Mouse (Mus musculus) neural tube, embryonic 12.5 days (tissue): ENCODE results near the gene Gpa33. TPM values are rescaled to one million over a fixed set of nuclear protein-coding genes. Genes with fewer than 3 reads are reported as not detected.
"Not testable (repeated sequence)": the region's sequence is repeated elsewhere in the genome, so short reads cannot be mapped to it uniquely, and the experiment has no call there.

ENCODE experiments used
- ATAC-seq: fragments of 200-750 bp; cut with Nextera tagmentation; 2 replicates; pipeline ENCODE4 v1.8.0; 2017; ENCODE audit warnings: low read depth, mild to moderate bottlenecking, moderate TSS enrichment, moderate library complexity; ENCODE audit not compliant: low FRiP score
- H3K27ac ChIP-seq: fragments of 300-500 bp; sonication (generic); 2 replicates; pipeline ENCODE4 v1.5.1; 2016
- H3K27me3 ChIP-seq: fragments of 300-500 bp; sonication (generic); replicated peaks from 2 replicates; pipeline ENCODE4 v1.6.1; 2016; ENCODE audit warnings: mild to moderate bottlenecking
- H3K36me3 ChIP-seq: fragments of 300-500 bp; sonication (generic); 2 replicates; pipeline ENCODE4 v1.6.1; 2016; ENCODE audit warnings: mild to moderate bottlenecking
- H3K4me1 ChIP-seq: fragments of 300-500 bp; sonication (generic); 2 replicates; pipeline ENCODE4 v1.6.1; 2016
- H3K4me2 ChIP-seq: fragments of 300-500 bp; sonication (generic); replicated peaks from 2 replicates; pipeline ENCODE4 v1.6.1; 2016; ENCODE audit warnings: mild to moderate bottlenecking
- H3K4me3 ChIP-seq: fragments of 300-500 bp; sonication (generic); 2 replicates; pipeline ENCODE4 v1.5.1; 2016
- H3K9ac ChIP-seq: fragments of 300-500 bp; sonication (generic); 2 replicates; pipeline ENCODE4 v1.6.1; 2016; ENCODE audit warnings: mild to moderate bottlenecking
- H3K9me3 ChIP-seq: fragments of 300-500 bp; sonication (generic); 2 replicates; pipeline ENCODE4 v1.6.1; 2016; ENCODE audit warnings: mild to moderate bottlenecking
- WGBS: fragments of 180-500 bp; shearing (Covaris S2); methylation state at CpG from one replicate; pipeline ENCODE4 v1.1.7; 2016; 5-methylcytosine and 5-hydroxymethylcytosine counted together
- polyA plus RNA-seq: library from polyadenylated mRNA; unstranded; fragments of >200 nt; fragmentation: Nextera tagmentation; extraction: Ambion mirVana; gene quantifications from 2 replicates; pipeline ENCODE4 v1.2.1, GENCODE M21; 2016

Gene Gpa33
- polyA plus RNA-seq, 1 experiment from 2014 or later: 0.29 TPM

DNA sequence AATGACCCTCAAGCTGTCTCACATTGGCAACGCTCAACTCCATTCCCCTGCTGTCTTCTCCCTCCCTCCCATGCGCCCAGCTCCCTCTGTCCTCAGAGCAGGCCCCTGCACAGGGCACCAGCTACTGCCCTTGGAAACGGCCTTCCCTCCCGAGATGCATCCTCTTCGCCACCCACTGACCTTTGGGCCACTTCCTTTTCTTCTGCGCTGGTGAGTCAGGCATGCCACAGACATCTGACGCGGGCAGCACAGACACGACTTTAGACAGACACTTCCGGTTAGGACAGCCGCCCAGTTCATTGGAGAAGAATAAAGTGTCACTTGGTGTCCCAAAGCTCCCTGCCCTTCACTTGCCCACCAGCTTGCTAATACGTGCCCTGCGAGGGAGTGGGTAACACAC, 8.1 kb downstream of the Gpa33 start:
- WGBS: 64% methylated on average over 13 of the region's 13 CpGs
- ATAC-seq: no peak
- Histone ChIP-seq H3K27ac (no peak overlapping the region), H3K27me3 (no peaks in the 10 kb centered on the region), H3K9ac (no peak overlapping the region), H3K4me1 (no peaks in the 10 kb centered on the region; the same call in none of the 2 replicates), H3K4me3 (no peak overlapping the region), H3K9me3 (no peaks in the 10 kb centered on the region), H3K36me3 (no peaks in the 10 kb centered on the region), H3K4me2 (no peak overlapping the region)

DNA sequence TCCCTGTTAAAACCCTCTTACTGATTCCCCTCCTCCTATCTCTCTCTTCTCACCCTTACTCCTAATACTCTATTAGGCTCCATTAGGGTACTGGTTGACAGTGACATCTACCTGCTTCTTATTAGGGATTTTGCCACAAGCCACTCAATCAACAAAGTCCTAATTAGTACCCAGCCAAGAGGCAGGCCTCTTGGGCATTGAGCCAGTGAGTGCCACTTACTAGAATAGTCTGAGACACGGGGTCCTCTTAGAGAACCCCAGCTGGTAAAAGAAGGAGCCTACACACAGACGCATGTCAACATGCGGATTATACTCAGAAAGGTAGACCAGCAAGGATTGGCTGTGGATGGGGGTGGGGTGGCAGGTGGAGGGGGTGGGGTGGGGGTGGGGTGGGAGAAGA, 9.1 kb downstream of the Gpa33 start:
- Histone ChIP-seq H3K27ac (no peak overlapping the region), H3K9ac (no peak overlapping the region), H3K36me3 (no peaks in the 10 kb centered on the region), H3K4me1 (no peaks in the 10 kb centered on the region; the same call in none of the 2 replicates), H3K27me3 (no peaks in the 10 kb centered on the region), H3K9me3 (no peaks in the 10 kb centered on the region), H3K4me2 (no peak overlapping the region), H3K4me3 (no peak overlapping the region)
- no peak for ATAC-seq
- WGBS: 92% methylated on average over 3 of the region's 3 CpGs

DNA sequence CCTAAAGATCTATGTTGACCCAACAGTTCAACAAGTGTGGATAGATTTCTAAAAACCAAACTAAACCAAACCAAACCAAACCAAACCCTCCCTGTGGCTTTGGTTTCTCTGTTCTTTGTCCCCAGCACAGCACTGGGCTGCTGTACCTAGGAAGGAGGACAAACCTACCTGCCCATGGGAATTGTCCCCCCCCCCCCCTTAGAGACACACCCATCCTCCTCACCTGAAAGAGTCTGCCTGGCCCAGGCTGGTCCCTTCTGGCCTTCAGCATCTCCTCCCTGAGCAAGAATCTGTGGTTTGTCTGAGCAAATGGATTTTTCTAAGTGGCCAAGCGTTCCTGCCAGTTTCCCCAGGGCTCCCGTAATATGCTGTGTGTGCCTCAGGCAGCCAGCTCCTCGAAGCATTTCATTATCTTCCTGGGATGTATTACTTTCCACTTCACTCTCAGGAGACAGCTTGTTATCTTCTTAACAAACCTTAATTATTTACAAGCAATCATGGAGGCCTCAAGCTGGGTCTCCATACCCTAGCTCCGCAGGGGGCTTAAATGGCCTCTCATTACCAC, 9.7 kb downstream of the Gpa33 start:
- Histone ChIP-seq H3K4me3 (no peak overlapping the region), H3K4me2 (no peak overlapping the region), H3K27me3 (no peaks in the 10 kb centered on the region), H3K36me3 (no peaks in the 10 kb centered on the region), H3K27ac (no peak overlapping the region), H3K9ac (no peak overlapping the region), H3K4me1 (no peaks in the 10 kb centered on the region; the same call in none of the 2 replicates), H3K9me3 (no peaks in the 10 kb centered on the region)
- WGBS: 30% methylated on average over 4 of the region's 4 CpGs
- ATAC-seq: no peak; the same call in 1 of the 2 replicates

DNA sequence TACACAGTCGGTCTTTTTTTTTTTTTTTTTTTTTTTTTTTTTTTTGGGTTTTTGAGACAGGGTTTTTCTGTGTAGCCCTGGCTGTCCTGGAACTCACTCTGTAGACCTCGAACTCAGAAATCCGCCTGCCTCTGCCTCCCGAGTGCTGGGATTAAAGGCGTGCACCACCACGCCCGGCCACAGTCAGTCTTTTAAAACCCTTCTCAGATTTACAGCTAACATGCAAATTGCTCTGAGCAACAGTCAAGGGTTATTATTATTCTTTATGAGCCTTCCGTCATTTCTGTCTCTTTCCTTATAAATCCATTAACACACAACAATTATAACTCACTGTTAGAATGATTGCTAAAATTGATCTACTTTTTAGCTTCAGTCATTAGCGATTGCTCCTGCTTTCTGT, 11.8 kb downstream of the Gpa33 start:
- not testable (repeated sequence) for H3K27ac ChIP-seq, H3K9me3 ChIP-seq, H3K4me3 ChIP-seq, H3K4me2 ChIP-seq, ATAC-seq, H3K36me3 ChIP-seq, H3K9ac ChIP-seq, H3K4me1 ChIP-seq, H3K27me3 ChIP-seq
- WGBS: 93% methylated on average over 9 of the region's 9 CpGs

DNA sequence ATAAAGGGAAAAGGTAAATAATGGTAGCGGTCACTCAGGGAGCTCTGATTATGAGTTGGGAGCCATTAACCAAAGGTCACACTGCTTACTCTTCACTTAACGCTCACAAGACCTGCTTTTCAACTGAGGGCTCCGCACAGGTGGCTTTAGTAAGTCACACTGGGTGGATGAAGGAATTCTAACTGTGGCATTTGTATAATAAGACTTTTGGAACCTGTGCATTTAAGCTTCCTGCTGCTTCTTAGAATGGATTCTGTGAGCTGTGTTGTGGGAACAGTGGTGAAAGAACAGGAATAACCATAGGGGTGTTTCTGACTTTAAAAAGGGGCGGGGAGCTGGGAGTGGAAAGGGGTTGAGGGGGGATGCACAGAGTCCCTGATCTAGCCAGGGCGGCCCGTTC, 12.3 kb downstream of the Gpa33 start:
- H3K9me3 ChIP-seq: no peaks in the 10 kb centered on the region
- 75% methylated on average over 6 of the region's 6 CpGs for WGBS

DNA sequence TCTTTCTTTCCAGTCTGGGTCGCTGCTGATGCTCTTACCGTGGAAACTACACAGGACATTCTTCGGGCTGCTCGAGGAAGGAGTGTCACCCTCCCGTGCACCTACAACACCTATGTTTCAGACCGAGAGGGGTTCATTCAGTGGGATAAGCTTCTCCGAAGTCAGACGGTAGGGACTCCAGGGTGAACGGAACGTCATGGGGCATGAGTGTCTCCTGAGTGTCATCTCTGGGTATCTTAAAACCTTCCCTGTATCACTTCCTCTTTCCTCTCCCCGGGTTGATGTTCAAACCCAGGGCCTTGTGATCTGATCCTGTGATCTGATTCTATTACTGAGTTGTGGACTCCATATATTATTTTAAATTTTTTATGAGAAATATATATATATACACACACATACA, 16.6 kb downstream of the Gpa33 start:
- Histone ChIP-seq H3K4me1 (no peaks in the 10 kb centered on the region), H3K27ac (no peak overlapping the region), H3K27me3 (no peaks in the 10 kb centered on the region), H3K9me3 (no peaks in the 10 kb centered on the region), H3K4me3 (no peak overlapping the region), H3K36me3 (no peaks in the 10 kb centered on the region), H3K4me2 (no peak overlapping the region), H3K9ac (no peak overlapping the region)
- 88% methylated on average over 11 of the region's 11 CpGs for WGBS
- no peak for ATAC-seq

More for the DNA sequence above, 12.3 kb downstream of the Gpa33 start:
- Histone ChIP-seq H3K4me2 (no peak overlapping the region), H3K4me1 (no peaks in the 10 kb centered on the region; the same call in none of the 2 replicates), H3K27ac (no peak overlapping the region), H3K36me3 (no peaks in the 10 kb centered on the region), H3K27me3 (no peaks in the 10 kb centered on the region), H3K4me3 (no peak overlapping the region), H3K9ac (no peak overlapping the region)
- no peak for ATAC-seq

DNA sequence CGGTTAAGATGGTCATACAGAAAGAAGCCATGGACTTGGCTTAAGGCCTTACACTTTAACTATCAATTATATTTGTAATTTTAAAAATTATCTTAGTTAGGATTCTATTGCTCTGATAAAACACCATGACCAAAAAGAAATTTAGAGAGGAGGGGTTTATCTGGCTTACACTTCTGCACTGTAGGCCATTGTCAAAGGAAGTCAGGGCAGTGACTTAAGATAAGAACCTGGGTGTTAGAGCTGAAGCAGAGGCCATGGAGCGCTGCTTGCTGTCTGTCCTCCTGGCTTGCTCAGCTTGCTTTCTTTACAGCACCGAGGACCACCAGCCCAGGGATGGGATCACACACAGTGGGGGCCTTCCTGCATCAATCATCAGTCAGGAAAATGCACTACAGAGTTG, 17.6 kb downstream of the Gpa33 start:
- 71% methylated on average over 3 of the region's 3 CpGs for WGBS
- no peak overlapping the region for H3K4me2 ChIP-seq
- no peak for ATAC-seq

DNA sequence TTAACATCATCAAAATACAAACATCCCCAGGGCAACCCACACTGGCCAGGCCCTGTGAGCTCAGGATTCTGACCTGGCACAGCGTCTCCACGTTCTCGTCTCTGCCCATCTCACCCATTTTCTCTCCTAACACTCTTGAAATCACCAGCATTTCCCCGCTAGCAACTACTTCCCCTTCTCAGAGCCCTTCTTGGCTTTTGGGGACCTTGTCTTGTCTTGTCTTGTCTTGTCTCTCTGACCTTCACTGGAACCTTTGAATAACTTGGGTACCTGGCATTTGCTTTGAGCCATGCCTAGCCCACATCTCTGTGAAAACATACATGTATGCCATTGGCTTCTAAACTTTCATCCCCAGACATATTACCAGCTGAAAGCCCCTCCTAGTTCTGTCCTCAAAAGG, 19.4 kb downstream of the Gpa33 start:
- ATAC-seq: no peak
- Histone ChIP-seq H3K9me3 (no peaks in the 10 kb centered on the region), H3K36me3 (no peaks in the 10 kb centered on the region), H3K4me2 (no peak overlapping the region), H3K27ac (no peak overlapping the region), H3K9ac (no peak overlapping the region), H3K27me3 (peaks cover 2% of the 10 kb centered on the region), H3K4me1 (no peaks in the 10 kb centered on the region), H3K4me3 (no peak overlapping the region)
- 86% methylated on average over 4 of the region's 4 CpGs for WGBS

More for the DNA sequence above, 17.6 kb downstream of the Gpa33 start:
- Histone ChIP-seq H3K9me3 (no peaks in the 10 kb centered on the region), H3K4me3 (no peak overlapping the region), H3K27me3 (no peaks in the 10 kb centered on the region), H3K27ac (no peak overlapping the region), H3K36me3 (no peaks in the 10 kb centered on the region), H3K9ac (no peak overlapping the region), H3K4me1 (no peaks in the 10 kb centered on the region)

DNA sequence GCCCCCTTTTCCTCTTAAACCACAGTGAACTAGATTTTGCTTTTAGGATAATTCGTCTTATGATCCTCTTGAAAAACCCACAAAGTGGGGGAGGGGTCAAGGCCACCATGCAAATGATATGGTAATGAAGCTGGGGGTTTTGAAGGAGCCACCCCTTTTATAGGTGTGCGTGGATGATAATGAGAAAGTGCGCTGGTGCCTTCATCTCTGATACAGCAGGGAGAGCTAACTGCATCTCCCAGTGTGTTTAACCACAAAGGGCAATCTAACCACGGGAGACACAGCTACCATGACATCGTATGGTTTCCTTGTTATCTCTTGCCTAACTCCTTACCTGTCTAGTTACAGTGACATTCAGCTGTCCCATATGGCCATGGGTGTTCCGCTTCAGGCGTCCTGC, 20.0 kb downstream of the Gpa33 start:
- Histone ChIP-seq H3K4me3 (no peak overlapping the region), H3K4me1 (no peaks in the 10 kb centered on the region), H3K4me2 (no peak overlapping the region), H3K36me3 (no peaks in the 10 kb centered on the region), H3K9me3 (no peaks in the 10 kb centered on the region), H3K9ac (no peak overlapping the region), H3K27me3 (peaks cover 8% of the 10 kb centered on the region), H3K27ac (no peak overlapping the region)
- ATAC-seq: no peak
- WGBS: 84% methylated on average over 7 of the region's 7 CpGs

DNA sequence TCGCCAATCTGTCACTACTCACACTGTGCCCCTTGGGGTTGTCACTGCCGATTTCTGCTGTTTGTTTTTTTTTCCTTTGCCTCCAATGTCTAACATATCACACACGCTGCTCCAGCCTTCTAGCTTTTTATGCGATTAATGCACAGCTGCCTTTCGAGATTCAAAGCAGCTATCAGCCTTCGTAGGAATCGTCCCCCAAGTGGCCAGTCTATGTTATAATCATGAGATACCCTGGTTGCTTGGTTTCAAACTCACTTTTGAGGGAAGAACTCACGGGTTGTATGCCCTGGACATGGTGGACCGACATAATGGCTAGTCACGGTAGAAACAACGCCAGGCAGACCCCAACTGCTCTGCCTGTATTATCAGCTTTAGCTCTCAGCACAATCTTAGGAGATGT, 21.3 kb downstream of the Gpa33 start:
- WGBS: 67% methylated on average over 11 of the region's 11 CpGs
- Histone ChIP-seq H3K4me1 (no peaks in the 10 kb centered on the region), H3K36me3 (no peaks in the 10 kb centered on the region), H3K4me2 (no peak overlapping the region), H3K27ac (no peak overlapping the region), H3K9me3 (no peaks in the 10 kb centered on the region), H3K4me3 (no peak overlapping the region), H3K9ac (no peak overlapping the region), H3K27me3 (peaks cover 17% of the 10 kb centered on the region)
- no peak for ATAC-seq

DNA sequence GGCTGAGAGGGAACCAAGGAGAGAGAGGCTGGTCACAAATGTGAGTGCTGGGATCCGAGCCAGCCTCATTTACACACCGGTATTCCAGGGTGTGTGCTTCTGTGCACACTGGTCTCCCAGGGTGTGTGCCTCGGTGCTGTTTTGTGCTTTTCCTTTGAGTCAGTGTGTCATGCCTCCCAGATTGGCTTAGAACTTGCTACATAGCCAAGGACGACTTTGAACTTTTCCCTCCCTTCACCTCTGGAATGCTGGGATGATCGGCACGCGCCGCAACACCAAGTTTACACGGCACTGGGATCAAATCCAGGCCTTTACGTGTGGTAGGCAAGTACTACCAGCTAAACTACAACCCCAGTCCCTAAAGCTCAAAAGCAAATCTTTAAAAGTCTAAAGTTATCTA, 22.0 kb downstream of the Gpa33 start:
- Histone ChIP-seq H3K36me3 (no peaks in the 10 kb centered on the region), H3K27me3 (peaks cover 17% of the 10 kb centered on the region)
- whole genome bisulfite sequencing: 92% methylated on average over 10 of the region's 10 CpGs

DNA sequence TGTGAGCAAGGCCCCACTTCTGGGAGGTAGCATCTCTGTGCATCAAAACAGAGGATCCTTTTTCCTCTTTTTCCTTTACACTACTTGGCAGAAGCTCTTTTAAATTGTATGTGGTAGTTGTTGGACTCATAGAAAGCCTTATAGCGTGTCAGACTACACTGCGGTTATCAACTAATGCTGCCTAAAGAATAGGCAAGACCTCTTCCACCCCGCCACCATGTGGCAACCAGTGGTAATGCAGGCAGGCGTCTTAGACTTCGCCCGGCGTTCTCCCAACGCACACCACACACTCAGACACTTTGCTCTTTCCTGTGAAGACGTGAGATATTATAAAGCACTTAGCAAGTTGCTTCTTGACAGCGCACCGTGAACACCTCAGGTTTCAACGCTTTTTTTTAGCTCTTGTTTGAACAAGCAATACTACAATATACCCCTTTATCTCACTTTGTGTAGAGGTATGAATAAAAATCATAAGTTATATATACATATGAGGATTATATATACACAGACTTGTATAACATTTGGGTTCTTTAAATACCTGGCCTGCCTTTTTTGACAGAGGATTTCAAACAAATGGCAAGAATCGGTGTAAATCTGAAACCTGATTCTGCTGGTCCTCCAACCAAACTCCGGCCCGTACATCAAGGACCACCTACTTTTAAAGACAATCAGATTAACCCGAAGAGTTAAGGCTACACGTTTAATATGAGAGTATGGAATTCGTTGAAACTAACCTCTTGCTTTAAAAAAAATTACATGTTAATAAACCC, 23.5 kb downstream of the Gpa33 start:
- Histone ChIP-seq H3K4me2 (0 out of 2 replicates have a peak overlapping the region, but pooled peaks have one; percentile 27), H3K9me3 (no peaks in the 10 kb centered on the region), H3K36me3 (no peaks in the 10 kb centered on the region), H3K27ac (no peak overlapping the region), H3K4me3 (no peak overlapping the region), H3K27me3 (peaks cover 21% of the 10 kb centered on the region), H3K9ac (no peak overlapping the region), H3K4me1 (no peaks in the 10 kb centered on the region)
- ATAC-seq: peak; percentile 49; the same call in 1 of the 2 replicates
- WGBS: 15% methylated on average over 18 of the region's 18 CpGs

More for the DNA sequence above, 22.0 kb downstream of the Gpa33 start:
- Histone ChIP-seq H3K4me1 (no peaks in the 10 kb centered on the region), H3K4me2 (no peak overlapping the region), H3K27ac (no peak overlapping the region), H3K9ac (no peak overlapping the region), H3K4me3 (no peak overlapping the region), H3K9me3 (no peaks in the 10 kb centered on the region)
- no peak for ATAC-seq
